Mouse (Mus musculus) hindbrain, embryonic 15.5 days (tissue): ENCODE data around the gene Vps54. TPM values are rescaled to one million over a fixed set of nuclear protein-coding genes. Genes with fewer than 3 reads are reported as not detected.

Source experiments
- ATAC-seq: fragments of 200-750 bp; cut with Nextera tagmentation; 2 replicates; pipeline ENCODE4 v1.8.0; 2017; ENCODE audit warnings: low read depth, moderate number of reproducible peaks, moderate TSS enrichment; ENCODE audit not compliant: low FRiP score
- H3K27ac ChIP-seq: fragments of 300-500 bp; sonication (generic); replicated peaks from 2 replicates; pipeline ENCODE4 v1.5.1; 2015; ENCODE audit warnings: mild to moderate bottlenecking, inconsistent platforms
- H3K27me3 ChIP-seq: fragments of 300-500 bp; sonication (generic); 2 replicates; pipeline ENCODE4 v1.6.1; 2015; ENCODE audit warnings: control low read depth, inconsistent platforms
- H3K36me3 ChIP-seq: fragments of 300-500 bp; sonication (generic); 2 replicates; pipeline ENCODE4 v1.6.1; 2015; ENCODE audit warnings: control low read depth, inconsistent platforms
- H3K4me1 ChIP-seq: fragments of 300-500 bp; sonication (generic); replicated peaks from 2 replicates; pipeline ENCODE4 v1.6.1; 2015; ENCODE audit warnings: control low read depth, inconsistent platforms
- H3K4me2 ChIP-seq: fragments of 300-500 bp; sonication (generic); 2 replicates; pipeline ENCODE4 v1.6.1; 2015; ENCODE audit warnings: moderate library complexity, mild to moderate bottlenecking, inconsistent platforms
- H3K4me3 ChIP-seq: fragments of 300-500 bp; sonication (generic); 2 replicates; pipeline ENCODE4 v1.5.1; 2015; ENCODE audit warnings: mild to moderate bottlenecking, inconsistent platforms
- H3K9ac ChIP-seq: fragments of 300-500 bp; sonication (generic); 2 replicates; pipeline ENCODE4 v1.6.1; 2015; ENCODE audit warnings: inconsistent platforms
- H3K9me3 ChIP-seq: fragments of 300-500 bp; sonication (generic); 2 replicates; pipeline ENCODE4 v1.6.1; 2016; ENCODE audit warnings: control low read depth, inconsistent platforms
- WGBS: fragments of 180-500 bp; shearing (Covaris S2); methylation state at CpG from one replicate; pipeline ENCODE4 v1.1.7; 2015; 5-methylcytosine and 5-hydroxymethylcytosine counted together
- polyA plus RNA-seq: library from polyadenylated mRNA; unstranded; fragments of >200 nt; fragmentation: Nextera tagmentation; extraction: Ambion mirVana; gene quantifications from 2 replicates; pipeline ENCODE4 v1.2.1, GENCODE M21; 2015

Vps54 gene
- polyA plus RNA-seq, 1 experiment from 2014 or later, result 11.2 TPM

- Histone ChIP-seq H3K9ac (no peak overlapping the region), H3K27ac (no peak overlapping the region), H3K4me2 (no peak overlapping the region), H3K9me3 (no peaks in the 10 kb centered on the region), H3K36me3 (peaks cover 14% of the 10 kb centered on the region; the same call in 1 of the 2 replicates), H3K27me3 (no peaks in the 10 kb centered on the region), H3K4me1 (no peaks in the 10 kb centered on the region), H3K4me3 (no peak overlapping the region)
- no peak for ATAC-seq
- WGBS, result 95% methylated on average over 9 of the region's 9 CpGs
Observed at GRCm38 (mm10) chr11:21313922-21314657, 75.0 kb downstream of the Vps54 start.

DNA sequence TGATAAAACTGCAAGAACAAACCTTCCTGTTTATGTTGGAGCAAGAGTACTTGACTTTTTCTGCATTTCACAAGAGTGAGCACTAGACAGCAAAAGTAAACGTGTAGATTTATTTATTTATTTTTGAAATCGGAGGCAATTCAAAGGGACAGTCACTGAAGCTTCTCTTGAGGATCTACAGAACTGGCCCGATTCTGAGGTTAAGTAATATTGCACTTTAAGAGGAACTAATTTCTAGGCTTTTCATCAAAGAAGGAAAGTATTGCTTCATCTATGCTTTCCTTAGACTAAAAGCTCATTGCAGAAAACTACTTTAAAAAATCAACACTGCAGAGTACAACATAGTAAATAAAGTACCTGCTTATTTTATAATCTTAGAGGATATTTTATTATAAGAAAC, 82.5 kb downstream of the Vps54 start:
- ATAC-seq, result no peak
- no peaks in the 10 kb centered on the region for H3K9me3 ChIP-seq
- no peak overlapping the region for H3K4me2 ChIP-seq
- peaks cover 35% of the 10 kb centered on the region for H3K36me3 ChIP-seq
- no peaks in the 10 kb centered on the region for H3K4me1 ChIP-seq
- no peak overlapping the region for H3K9ac ChIP-seq
- no peak overlapping the region for H3K27ac ChIP-seq
- H3K4me3 ChIP-seq, result no peak overlapping the region
- H3K27me3 ChIP-seq, result no peaks in the 10 kb centered on the region
- 82% methylated on average over 3 of the region's 3 CpGs for WGBS

- ATAC-seq, result no peak
- Histone ChIP-seq H3K9me3 (no peaks in the 10 kb centered on the region), H3K4me3 (no peak overlapping the region), H3K27ac (no peak overlapping the region), H3K36me3 (peaks cover 37% of the 10 kb centered on the region), H3K4me2 (no peak overlapping the region), H3K9ac (no peak overlapping the region), H3K27me3 (no peaks in the 10 kb centered on the region), H3K4me1 (no peaks in the 10 kb centered on the region)
- 85% methylated on average over 3 of the region's 3 CpGs for WGBS
Observed at GRCm38 (mm10) chr11:21322349-21322748, 83.3 kb downstream of the Vps54 start.

GRCm38 (mm10) chr11:21325781-21326180, 86.7 kb downstream of the Vps54 start:
- ATAC-seq, result no peak
- Histone ChIP-seq H3K9ac (no peak overlapping the region), H3K4me1 (no peaks in the 10 kb centered on the region), H3K4me3 (no peak overlapping the region), H3K9me3 (no peaks in the 10 kb centered on the region), H3K27ac (no peak overlapping the region), H3K4me2 (no peak overlapping the region), H3K36me3 (peaks cover 52% of the 10 kb centered on the region), H3K27me3 (no peaks in the 10 kb centered on the region)
- 92% methylated on average over 5 of the region's 5 CpGs for WGBS

GRCm38 (mm10) chr11:21326770-21327169, 87.7 kb downstream of the Vps54 start:
- H3K36me3 ChIP-seq, result peaks cover 46% of the 10 kb centered on the region
- H3K4me3 ChIP-seq, result no peak overlapping the region
- H3K9ac ChIP-seq, result no peak overlapping the region
- H3K27ac ChIP-seq, result no peak overlapping the region
- no peaks in the 10 kb centered on the region for H3K27me3 ChIP-seq
- ATAC-seq, result no peak
- no peaks in the 10 kb centered on the region for H3K4me1 ChIP-seq
- no peaks in the 10 kb centered on the region for H3K9me3 ChIP-seq
- H3K4me2 ChIP-seq, result no peak overlapping the region
- 65% methylated on average over 2 of the region's 2 CpGs for WGBS

DNA sequence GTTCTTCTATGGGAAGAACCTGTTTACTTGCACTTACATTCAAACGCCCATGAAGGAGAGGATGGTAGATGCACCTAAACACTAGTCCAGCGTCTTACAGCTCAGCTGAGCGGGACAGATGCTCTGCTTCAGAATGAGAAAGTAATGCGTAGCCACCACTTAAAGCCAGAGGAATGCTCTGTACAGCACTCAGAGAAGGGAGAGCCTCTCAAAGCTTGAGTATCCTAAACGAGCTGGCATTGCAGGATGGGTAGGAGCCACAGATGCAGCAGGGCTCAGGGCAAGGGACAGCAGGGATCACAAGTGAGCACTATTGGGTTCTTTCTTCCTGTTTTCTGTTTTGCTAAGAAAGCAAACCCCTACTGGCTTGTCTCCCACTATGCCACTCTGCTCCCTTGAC, 88.4 kb downstream of the Vps54 start:
- WGBS, result 94% methylated on average over 5 of the region's 5 CpGs
- Histone ChIP-seq H3K27me3 (no peaks in the 10 kb centered on the region), H3K36me3 (peaks cover 44% of the 10 kb centered on the region), H3K9ac (no peak overlapping the region), H3K4me3 (no peak overlapping the region), H3K4me1 (no peaks in the 10 kb centered on the region), H3K4me2 (no peak overlapping the region), H3K9me3 (no peaks in the 10 kb centered on the region), H3K27ac (no peak overlapping the region)
- ATAC-seq, result no peak

- H3K36me3 ChIP-seq, result peaks cover 49% of the 10 kb centered on the region
- no peak overlapping the region for H3K27ac ChIP-seq
- no peaks in the 10 kb centered on the region for H3K9me3 ChIP-seq
- WGBS, result 90% methylated on average over 5 of the region's 5 CpGs
- H3K27me3 ChIP-seq, result no peaks in the 10 kb centered on the region
- H3K4me2 ChIP-seq, result no peak overlapping the region
- no peak for ATAC-seq
- H3K4me1 ChIP-seq, result no peaks in the 10 kb centered on the region
- H3K9ac ChIP-seq, result no peak overlapping the region
- H3K4me3 ChIP-seq, result no peak overlapping the region
Observed at GRCm38 (mm10) chr11:21328141-21328540, 89.1 kb downstream of the Vps54 start.

- H3K4me3 ChIP-seq, result no peak overlapping the region
- peaks cover 37% of the 10 kb centered on the region for H3K36me3 ChIP-seq
- no peak overlapping the region for H3K27ac ChIP-seq
- H3K9ac ChIP-seq, result no peak overlapping the region
- 90% methylated on average over 5 of the region's 5 CpGs for WGBS
- no peaks in the 10 kb centered on the region for H3K9me3 ChIP-seq
- no peaks in the 10 kb centered on the region for H3K4me1 ChIP-seq
- ATAC-seq, result no peak
- no peaks in the 10 kb centered on the region for H3K27me3 ChIP-seq
- H3K4me2 ChIP-seq, result no peak overlapping the region
Observed at GRCm38 (mm10) chr11:21332639-21333295, 93.7 kb downstream of the Vps54 start.

DNA sequence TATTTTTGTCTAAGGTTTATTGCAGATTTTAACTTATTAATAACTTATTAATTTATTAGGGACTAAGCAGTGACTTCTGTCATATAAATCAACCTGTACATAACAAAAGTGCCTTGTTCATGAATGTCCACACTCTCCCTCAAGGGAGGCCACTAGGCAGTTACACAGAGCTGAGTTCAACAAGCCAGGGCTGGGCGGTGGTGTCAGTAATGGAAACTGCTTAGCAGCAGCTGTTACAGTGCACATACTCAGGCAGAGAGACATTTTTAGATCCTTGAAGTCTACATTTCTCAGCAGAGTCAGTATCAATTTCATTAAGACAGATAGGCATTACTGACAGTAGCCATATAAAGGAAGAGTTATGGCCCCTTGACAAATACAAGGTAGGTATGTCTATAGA, 98.8 kb downstream of the Vps54 start:
- no peak overlapping the region for H3K9ac ChIP-seq
- no peak overlapping the region for H3K4me2 ChIP-seq
- WGBS, result 90% methylated on average over 1 of the region's 1 CpGs
- no peaks in the 10 kb centered on the region for H3K9me3 ChIP-seq
- H3K27me3 ChIP-seq, result no peaks in the 10 kb centered on the region
- H3K4me3 ChIP-seq, result no peak overlapping the region
- H3K27ac ChIP-seq, result no peak overlapping the region
- H3K4me1 ChIP-seq, result no peaks in the 10 kb centered on the region
- ATAC-seq, result no peak
- H3K36me3 ChIP-seq, result peaks cover 9% of the 10 kb centered on the region

DNA sequence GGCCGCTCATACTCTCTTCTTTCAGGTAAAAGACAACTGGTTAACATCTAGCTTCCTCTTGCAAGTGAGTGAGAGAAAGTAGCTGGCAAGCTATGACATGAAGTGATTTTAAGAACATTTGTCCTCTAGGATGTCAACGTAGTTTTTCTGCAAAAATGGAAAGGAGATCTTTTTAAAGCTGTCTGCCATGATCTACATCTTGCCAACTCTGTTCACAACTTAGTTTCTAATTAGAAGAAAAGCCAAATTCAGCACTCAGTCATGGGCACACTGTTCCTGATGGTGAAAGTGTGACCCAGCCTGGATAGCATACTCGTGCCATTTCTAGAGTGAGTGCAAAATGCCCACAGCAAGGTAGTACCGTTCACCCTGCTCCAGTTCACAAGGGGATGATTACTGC, 100.0 kb downstream of the Vps54 start:
- Histone ChIP-seq H3K4me2 (no peak overlapping the region), H3K36me3 (peaks cover 4% of the 10 kb centered on the region; the same call in 1 of the 2 replicates), H3K9ac (no peak overlapping the region), H3K4me1 (no peaks in the 10 kb centered on the region), H3K27me3 (no peaks in the 10 kb centered on the region), H3K4me3 (no peak overlapping the region), H3K27ac (no peak overlapping the region), H3K9me3 (no peaks in the 10 kb centered on the region)
- WGBS, result 90% methylated on average over 4 of the region's 4 CpGs
- no peak for ATAC-seq

- H3K27me3 ChIP-seq, result no peaks in the 10 kb centered on the region
- H3K27ac ChIP-seq, result no peak overlapping the region
- H3K4me2 ChIP-seq, result no peak overlapping the region
- H3K4me1 ChIP-seq, result no peaks in the 10 kb centered on the region
- H3K4me3 ChIP-seq, result no peak overlapping the region
- 97% methylated on average over 5 of the region's 5 CpGs for WGBS
- no peak for ATAC-seq
- peaks cover 11% of the 10 kb centered on the region for H3K36me3 ChIP-seq
- H3K9ac ChIP-seq, result no peak overlapping the region
- H3K9me3 ChIP-seq, result no peaks in the 10 kb centered on the region
Observed at GRCm38 (mm10) chr11:21343490-21343889, 104.4 kb downstream of the Vps54 start.

DNA sequence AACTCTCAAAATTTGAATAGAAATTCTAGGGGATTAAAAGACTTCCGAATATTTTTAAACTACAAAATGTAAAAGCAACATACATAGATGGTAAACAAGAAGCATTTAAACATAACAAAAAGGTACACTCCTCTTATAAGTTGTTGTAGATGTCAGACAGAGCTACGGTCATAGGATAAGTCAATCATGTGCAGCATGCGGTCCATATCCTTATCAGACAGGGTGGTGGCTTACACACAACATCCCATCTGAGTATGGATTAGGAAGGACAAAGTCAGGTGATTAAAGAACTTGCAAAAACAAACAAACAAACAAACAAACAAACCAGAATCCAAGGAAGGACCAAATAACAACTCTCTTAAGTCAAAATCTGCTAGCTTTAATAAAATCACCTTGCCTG, 106.9 kb downstream of the Vps54 start:
- H3K9me3 ChIP-seq, result no peaks in the 10 kb centered on the region
- H3K36me3 ChIP-seq, result peaks cover 11% of the 10 kb centered on the region
- no peak overlapping the region for H3K4me3 ChIP-seq
- no peaks in the 10 kb centered on the region for H3K27me3 ChIP-seq
- no peak overlapping the region for H3K4me2 ChIP-seq
- no peaks in the 10 kb centered on the region for H3K4me1 ChIP-seq
- no peak overlapping the region for H3K27ac ChIP-seq
- no peak for ATAC-seq
- H3K9ac ChIP-seq, result no peak overlapping the region
- WGBS, result 97% methylated on average over 3 of the region's 3 CpGs
